Mouse (Mus musculus) C2C12 (cell line): ENCODE data around the gene Timm17a.

Source experiments
- CTCF ChIP-seq: IDR thresholded peaks from one replicate; pipeline ENCODE4 v1.5.1; 2011; ENCODE audit not compliant: control insufficient read depth, insufficient read depth, insufficient read length
- FOSL1 ChIP-seq: IDR thresholded peaks from one replicate; pipeline ENCODE4 v1.8.0; 2011; ENCODE audit warnings: mild to moderate bottlenecking, low read length; ENCODE audit not compliant: poor library complexity, insufficient read depth, severe bottlenecking
- USF1 ChIP-seq: IDR thresholded peaks from one replicate; pipeline ENCODE4 v1.6.1; 2011; ENCODE audit warnings: low read depth, mild to moderate bottlenecking, control low read depth, moderate library complexity

- TF ChIP-seq USF1 (no peak), CTCF (no peak), FOSL1 (no peak)
Observed at GRCm38 (mm10) chr1:135328368-135328767, 14.8 kb upstream of the Timm17a start.
